Mouse (Mus musculus) hindbrain, embryonic 12.5 days (tissue): ENCODE results near the gene Olfr165. TPM values are rescaled to one million over a fixed set of nuclear protein-coding genes. Genes with fewer than 3 reads are reported as not detected.
"Not testable (repeated sequence)": the region's sequence is repeated elsewhere in the genome, so short reads cannot be mapped to it uniquely, and the experiment has no call there.

Source experiments
- ATAC-seq: fragments of 200-750 bp; cut with Nextera tagmentation; 2 replicates; pipeline ENCODE4 v1.8.0; 2017; ENCODE audit warnings: moderate TSS enrichment; ENCODE audit not compliant: low FRiP score
- H3K27ac ChIP-seq: fragments of 300-500 bp; sonication (generic); 2 replicates; pipeline ENCODE4 v1.5.1; 2016; ENCODE audit warnings: mild to moderate bottlenecking
- H3K27me3 ChIP-seq: fragments of 300-500 bp; sonication (generic); 2 replicates; pipeline ENCODE4 v1.6.1; 2016; ENCODE audit warnings: mild to moderate bottlenecking
- H3K36me3 ChIP-seq: fragments of 300-500 bp; sonication (generic); 2 replicates; pipeline ENCODE4 v1.6.1; 2016; ENCODE audit warnings: mild to moderate bottlenecking
- H3K4me1 ChIP-seq: fragments of 300-500 bp; sonication (generic); 2 replicates; pipeline ENCODE4 v1.6.1; 2016
- H3K4me2 ChIP-seq: fragments of 300-500 bp; sonication (generic); replicated peaks from 2 replicates; pipeline ENCODE4 v1.6.1; 2016; ENCODE audit warnings: mild to moderate bottlenecking
- H3K4me3 ChIP-seq: fragments of 300-500 bp; sonication (generic); 2 replicates; pipeline ENCODE4 v1.5.1; 2016; ENCODE audit warnings: mild to moderate bottlenecking
- H3K9ac ChIP-seq: fragments of 300-500 bp; sonication (generic); 2 replicates; pipeline ENCODE4 v1.6.1; 2016; ENCODE audit warnings: mild to moderate bottlenecking, moderate library complexity
- H3K9me3 ChIP-seq: fragments of 300-500 bp; sonication (generic); replicated peaks from 2 replicates; pipeline ENCODE4 v1.6.1; 2016; ENCODE audit warnings: mild to moderate bottlenecking
- WGBS: fragments of 180-500 bp; shearing (Covaris S2); methylation state at CpG from one replicate; pipeline ENCODE4 v1.1.7; 2016; 5-methylcytosine and 5-hydroxymethylcytosine counted together
- polyA plus RNA-seq: library from polyadenylated mRNA; unstranded; fragments of >200 nt; fragmentation: Nextera tagmentation; extraction: Ambion mirVana; gene quantifications from 2 replicates; pipeline ENCODE4 v1.2.1, GENCODE M21; 2016

Olfr165 gene
- polyA plus RNA-seq = not detected in 2 replicates

GRCm38 (mm10) chr16:19423034-19423433 lies at the start of gene Olfr165:
Gene Olfr165 (minus strand): TSS chr16:19423134.
- Histone ChIP-seq H3K9me3 (no peaks in the 10 kb centered on the region), H3K4me1 (no peaks in the 10 kb centered on the region), H3K4me2 (no peak within 1 kb of the TSS), H3K9ac (no peak within 1 kb of the TSS), H3K27me3 (no peaks in the 10 kb centered on the region), H3K27ac (no peak within 1 kb of the TSS), H3K36me3 (no peaks in the 10 kb centered on the region), H3K4me3 (no peak within 1 kb of the TSS)
- 58% methylated on average over 1 of the region's 1 CpGs for WGBS
- no peak for ATAC-seq

DNA sequence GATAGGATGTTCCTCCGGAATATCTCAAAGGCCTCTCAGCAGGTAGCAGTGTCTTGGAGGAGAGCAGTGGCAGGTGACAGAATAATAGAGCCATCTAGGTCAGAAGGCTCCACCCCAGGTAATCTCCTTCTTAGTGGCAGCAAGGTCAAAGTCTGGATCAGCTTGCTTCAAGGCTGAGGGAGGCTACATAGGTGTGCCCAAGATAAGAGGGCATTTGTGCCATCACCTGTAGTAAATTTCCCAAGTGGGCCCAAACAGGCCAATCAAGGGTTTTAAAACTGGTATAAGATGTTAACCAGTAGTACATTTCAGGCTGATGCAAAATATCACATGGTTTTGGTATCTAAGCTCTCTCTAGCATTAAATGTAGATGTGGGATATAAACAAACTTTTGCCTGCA lies 41.4 kb upstream of the Olfr165 start:
- no peaks in the 10 kb centered on the region for H3K27me3 ChIP-seq
- peaks cover 3% of the 10 kb centered on the region; the same call in 1 of the 2 replicates for H3K9me3 ChIP-seq
- H3K36me3 ChIP-seq = no peaks in the 10 kb centered on the region
- no peak overlapping the region for H3K4me3 ChIP-seq
- WGBS = 57% methylated on average over 1 of the region's 1 CpGs
- no peak for ATAC-seq
- no peaks in the 10 kb centered on the region for H3K4me1 ChIP-seq
- no peak overlapping the region for H3K4me2 ChIP-seq
- no peak overlapping the region for H3K9ac ChIP-seq
- H3K27ac ChIP-seq = no peak overlapping the region

DNA sequence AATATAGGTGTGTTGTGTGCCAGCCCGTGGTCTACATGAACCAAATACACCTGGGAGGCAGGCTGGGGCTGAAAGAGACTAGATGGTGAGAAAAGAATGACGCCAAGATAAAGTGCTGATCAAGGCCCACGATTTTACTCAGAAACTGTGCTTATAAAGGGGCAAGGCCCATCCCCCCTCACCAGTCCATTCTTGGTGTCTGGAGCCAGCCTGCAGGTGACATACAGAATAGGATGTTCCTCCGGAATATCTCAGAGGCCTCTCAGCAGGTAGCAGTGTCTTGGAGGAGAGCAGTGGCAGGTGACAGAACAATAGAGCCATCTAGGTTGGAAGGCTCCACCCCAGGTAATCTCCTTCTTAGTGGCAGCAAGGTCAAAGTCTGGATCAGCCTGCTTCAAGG lies 35.8 kb upstream of the Olfr165 start:
- not testable (repeated sequence) for H3K9ac ChIP-seq, H3K4me3 ChIP-seq, H3K4me2 ChIP-seq, H3K4me1 ChIP-seq, ATAC-seq, H3K9me3 ChIP-seq, H3K36me3 ChIP-seq, H3K27me3 ChIP-seq, H3K27ac ChIP-seq
- 79% methylated on average over 4 of the region's 4 CpGs for WGBS

DNA sequence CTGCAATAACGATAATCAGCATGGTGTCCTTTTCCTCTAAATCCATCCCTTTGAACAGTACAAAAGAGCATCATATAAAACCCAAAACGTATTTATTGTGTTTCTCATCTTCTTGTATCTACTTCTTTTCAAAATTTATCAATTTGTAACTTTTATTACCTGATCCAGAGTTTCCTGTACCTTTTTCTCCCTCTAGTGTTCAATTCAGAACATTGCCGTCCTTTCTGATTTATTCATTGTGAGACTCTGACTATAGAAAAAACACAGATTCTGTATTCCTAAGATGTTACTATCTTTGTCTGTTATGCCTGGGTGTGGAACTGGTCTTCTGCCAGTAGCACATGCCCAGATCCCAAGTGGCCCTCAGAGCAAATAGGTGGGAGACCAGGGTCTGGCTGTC lies 35.0 kb downstream of the Olfr165 start:
- no peak overlapping the region for H3K9ac ChIP-seq
- WGBS = 60% methylated on average over 3 of the region's 3 CpGs
- peaks cover 7% of the 10 kb centered on the region; the same call in 1 of the 2 replicates for H3K9me3 ChIP-seq
- no peaks in the 10 kb centered on the region for H3K4me1 ChIP-seq
- no peak overlapping the region for H3K4me3 ChIP-seq
- ATAC-seq = no peak
- no peak overlapping the region for H3K4me2 ChIP-seq
- H3K36me3 ChIP-seq = no peaks in the 10 kb centered on the region
- H3K27me3 ChIP-seq = no peaks in the 10 kb centered on the region
- no peak overlapping the region for H3K27ac ChIP-seq

Other genes with a start within 250 kb of the Olfr165 start
- not detected in 2 replicates for gene Olfr164, start 109.1 kb downstream of the Olfr165 start, polyA plus RNA-seq
- gene Olfr166, start 60.6 kb upstream of the Olfr165 start, polyA plus RNA-seq = not detected in 2 replicates
- gene Olfr167, start 99.1 kb upstream of the Olfr165 start, polyA plus RNA-seq = not detected in 2 replicates
- not detected in 2 replicates for gene Olfr168, start 112.4 kb upstream of the Olfr165 start, polyA plus RNA-seq
- gene Olfr169, start 148.7 kb upstream of the Olfr165 start, polyA plus RNA-seq = not detected in 2 replicates
- gene Olfr170, start 188.7 kb upstream of the Olfr165 start, polyA plus RNA-seq = not detected in 2 replicates
- not detected in 2 replicates for gene Olfr171, start 206.8 kb upstream of the Olfr165 start, polyA plus RNA-seq